Mouse (Mus musculus) adrenal gland, adult 18-20 months (tissue): ENCODE data around the gene Egfr. TPM values are rescaled to one million over a fixed set of nuclear protein-coding genes. Genes with fewer than 3 reads are reported as not detected.

Experiments used
- DNase-seq, 2 experiments: peaks; one replicate each; pipeline ENCODE4 v3.0.0; 2021 to 2022; ENCODE audit warnings: low spot score in 2 of 2
- total RNA-seq, 2 experiments: library from RNA; stranded (reverse); gene quantifications; 1 replicate in 1 of 2; 2 replicates in 1 of 2; pipeline ENCODE4 v1.2.3; 2021

Gene Egfr
- total RNA-seq, 2 experiments from 2014 or later, result 10.4 to 11.8 TPM

GRCm38 (mm10) chr11:16950976-16951760 is 199.2 kb downstream of the Egfr start, which contains the start of gene Fbxo48:
TSS of gene Fbxo48 (plus strand) at chr11:16951375.
- peak; percentile 86 to 88 for DNase-seq

GRCm38 (mm10) chr11:16951761-16952010 is 199.7 kb downstream of the Egfr start:
- no peak for DNase-seq

GRCm38 (mm10) chr11:16956115-16956862 is 204.3 kb downstream of the Egfr start:
- no peak for DNase-seq

- no peak for DNase-seq
Measured at GRCm38 (mm10) chr11:16957030-16957429, 205.0 kb downstream of the Egfr start.

GRCm38 (mm10) chr11:16958520-16958919 is 206.5 kb downstream of the Egfr start:
- DNase-seq, result no peak

Other genes with a start within 250 kb of the Egfr start
- 10 to 100 TPM in 1 of 2 experiments, 1 to 10 TPM in 1; 6.0 to 12.6 TPM for gene Sec61g, start 243.7 kb upstream of the Egfr start, total RNA-seq
- gene Fbxo48, start 199.2 kb downstream of the Egfr start, total RNA-seq, result under 1 TPM; 0.32 to 0.33 TPM